18 mouse cellular contexts compared by ENCODE assay signal in genomic region chr5:33052849-33053582, GRCm38 (mm10). TPM values are rescaled to one million over a fixed set of nuclear protein-coding genes. Genes with fewer than 3 reads are reported as not detected.
A peak's percentile ranks its signal among the peaks of the same experiment; 100 is the strongest.
DNase-seq lines count a peak whose midpoint lies in the region; TF ChIP-seq lines count a peak whose summit lies in the region.
"Had no signal": no experiment of that assay in that cellular context is flagged by ENCODE, and none has a peak within 500 bp of the region (broad histone marks: within the 10 kb centered on the region; RNA-seq: fewer than 3 reads in every experiment).

No protein-coding gene starts in this region.

- WGBS in small intestine, adult 2 months, result 21% methylated on average over 14 of the region's 14 CpGs

- H3K36me3 ChIP-seq in small intestine, adult 2 months (ENCODE audit: control insufficient read depth, insufficient read depth, low read length), result no peaks in the 10 kb centered on the region
- H3K36me3 ChIP-seq: heart, embryonic 13.5 days; hindbrain, embryonic 12.5 days; neural tube, embryonic 12.5 days had no signal

- peak overlapping the region; percentile 83 for H3K27ac ChIP-seq in small intestine, adult 2 months (ENCODE audit: insufficient read depth, low read depth, low read length)
- H3K27ac ChIP-seq: heart, embryonic 13.5 days; hindbrain, embryonic 12.5 days; neural tube, embryonic 12.5 days had no signal

- peaks cover 13% of the 10 kb centered on the region; the same call in 1 of the 2 replicates for H3K4me1 ChIP-seq in small intestine, adult 2 months (ENCODE audit: control insufficient read depth, insufficient read depth, insufficient read length, low read length)
- H3K4me1 ChIP-seq: hindbrain, embryonic 12.5 days; neural tube, embryonic 12.5 days had no signal

- peak; percentile 13 for DNase-seq in adrenal gland, adult 2 months
- no peak for DNase-seq in adrenal gland, postnatal 4 days (ENCODE audit: low spot score in 2 of 2)
- peak; percentile 20 to 60 for DNase-seq in spleen, postnatal 4 days (ENCODE audit: low spot score in 2 of 2)
- no peak for DNase-seq in spleen, adult 18-20 months
- peak; percentile 63 to 81 for DNase-seq in kidney, postnatal 36 days
- no peak for DNase-seq in B cell, adult 2 months
- no peak for DNase-seq in thymus, postnatal 10 days (ENCODE audit: low spot score in 2 of 2)
- DNase-seq: cerebellum, adult 18-20 months; gastrocnemius, postnatal 14 days; lung, embryonic 14.5 days; thymus, postnatal 4 days had no signal

- TF ChIP-seq POLR2A in small intestine, adult 2 months (IDR thresholded peaks at IDR 0.05; ENCODE audit: low read depth, low read length), result no peak; the same call in 1 of the 2 replicates

- no peaks in the 10 kb centered on the region for H3K27me3 ChIP-seq in small intestine, adult 2 months (ENCODE audit: control insufficient read depth, insufficient read depth, low read length)
- H3K27me3 ChIP-seq: heart, embryonic 13.5 days; hindbrain, embryonic 12.5 days; neural tube, embryonic 12.5 days had no signal

- peak overlapping the region; percentile 25; the same call in 1 of the 2 replicates for H3K4me3 ChIP-seq in small intestine, adult 2 months (ENCODE audit: low read depth, low read length)
- H3K4me3 ChIP-seq: heart, embryonic 13.5 days; hindbrain, embryonic 12.5 days; neural tube, embryonic 12.5 days had no signal

- no peak for TF ChIP-seq CTCF in small intestine, adult 2 months (IDR thresholded peaks at IDR 0.05; ENCODE audit: extremely low read depth, insufficient read length, insufficient replicate concordance, low read depth, low read length)

RNA-seq across cellular contexts. Expression of gene Ywhah, which starts 34.4 kb away (rescaled TPM):
- total RNA-seq in adrenal gland, adult 2 months (2021), result 100 to 1,000 TPM; 167 to 190 TPM
- 128 and 132 TPM in 2 replicates for polyA plus RNA-seq in adrenal gland, adult 2 months (2012; rRNA removed)
- total RNA-seq in adrenal gland, postnatal 4 days (2021), result 100 to 1,000 TPM; 148 to 195 TPM
- polyA plus RNA-seq in small intestine, adult 2 months (2012; rRNA removed), result 105 and 188 TPM in 2 replicates

RNA-seq across cellular contexts. Expression of gene Slc5a1, which starts 51.0 kb away (rescaled TPM):
- not detected for total RNA-seq in adrenal gland, adult 2 months (2021)
- polyA plus RNA-seq in adrenal gland, adult 2 months (2012; rRNA removed), result 0.03 TPM in 1 of 2 replicates, not detected in the other
- 1 to 10 TPM in 1 of 2 experiments, under 1 TPM in 1; 0.17 to 3.3 TPM for total RNA-seq in adrenal gland, postnatal 4 days (2021)
- polyA plus RNA-seq in small intestine, adult 2 months (2012; rRNA removed), result 283 and 626 TPM in 2 replicates
- total RNA-seq: gastrocnemius, postnatal 14 days; megakaryocyte, adult 5-6 weeks had no signal
- polyA plus RNA-seq: cortical plate, adult 2 months; forebrain, embryonic 16.5 days; heart, embryonic 13.5 days; hindbrain, embryonic 12.5 days had no signal

Comparison
In these comparisons a context has a peak if more than half of its experiments do, and no peak if none do; other contexts are left out.
1. DNase-seq: peak in adrenal gland, adult 2 months (single experiment), spleen, postnatal 4 days (2 of 2) and kidney, postnatal 36 days (2 of 2); none in adrenal gland, postnatal 4 days (0 of 2), spleen, adult 18-20 months (0 of 2), B cell, adult 2 months (0 of 2) and thymus, postnatal 10 days (0 of 2).